Mouse (Mus musculus): ENCODE measurements around the gene Purb.
A peak's percentile ranks its signal among the peaks of the same experiment; 100 is the strongest.
"Not testable (repeated sequence)": the region's sequence is repeated elsewhere in the genome, so short reads cannot be mapped to it uniquely, and the experiment has no call there.

The Purb gene

GRCm38 (mm10) chr11:6484244-6484959 is 8.7 kb upstream of the Purb start:
- DNase-seq = no peak

GRCm38 (mm10) chr11:6483103-6483502 is 7.4 kb upstream of the Purb start:
- no peak for DNase-seq

GRCm38 (mm10) chr11:6481669-6482185 is 6.0 kb upstream of the Purb start:
- peak; percentile 65 for DNase-seq

GRCm38 (mm10) chr11:6480681-6481405 is 5.1 kb upstream of the Purb start:
- DNase-seq = no peak

GRCm38 (mm10) chr11:6480191-6480590 is 4.5 kb upstream of the Purb start:
- DNase-seq = peak; percentile 77

- DNase-seq = no peak
These were observed 3.5 kb upstream of the Purb start for GRCm38 (mm10) chr11:6479231-6479630.

- DNase-seq = no peak
These were observed 1.6 kb upstream of the Purb start for GRCm38 (mm10) chr11:6477350-6477749.

GRCm38 (mm10) chr11:6476876-6477275 is 1.2 kb upstream of the Purb start:
- no peak for DNase-seq

GRCm38 (mm10) chr11:6474874-6475731 is 614 bp downstream of the Purb start:
- DNase-seq = peak; percentile 54

GRCm38 (mm10) chr11:6474381-6474780 is 1.3 kb downstream of the Purb start:
- no peak for DNase-seq

GRCm38 (mm10) chr11:6472076-6472475 is 3.6 kb downstream of the Purb start:
- DNase-seq = no peak

GRCm38 (mm10) chr11:6471493-6471892 is 4.2 kb downstream of the Purb start:
- DNase-seq = no peak

- no peak for DNase-seq
These were observed 4.7 kb downstream of the Purb start for GRCm38 (mm10) chr11:6471054-6471453.

GRCm38 (mm10) chr11:6468541-6468940 is 7.2 kb downstream of the Purb start:
- no peak for DNase-seq

- peak; percentile 67 for DNase-seq
These were observed 10.6 kb downstream of the Purb start for GRCm38 (mm10) chr11:6465122-6465521.

- DNase-seq = no peak
These were observed 12.4 kb downstream of the Purb start for GRCm38 (mm10) chr11:6463159-6463837.

GRCm38 (mm10) chr11:6456083-6456482 is 19.6 kb downstream of the Purb start:
- DNase-seq = no peak

GRCm38 (mm10) chr11:6448155-6448554 is 27.6 kb downstream of the Purb start:
- DNase-seq = not testable (repeated sequence)

- DNase-seq = no peak
These were observed 28.2 kb downstream of the Purb start for GRCm38 (mm10) chr11:6447493-6447892.

- DNase-seq = no peak
These were observed 29.8 kb downstream of the Purb start for GRCm38 (mm10) chr11:6445951-6446350.

- DNase-seq = no peak
These were observed 30.3 kb downstream of the Purb start for GRCm38 (mm10) chr11:6445441-6445840.

- peak; percentile 100 for DNase-seq
These were observed 31.5 kb downstream of the Purb start, which contains the start of gene H2afv for GRCm38 (mm10) chr11:6444077-6444853. Gene H2afv (minus strand): TSS chr11:6444443.
